Mouse (Mus musculus) hindbrain, embryonic 13.5 days (tissue): ENCODE data around the gene Noxred1. TPM values are rescaled to one million over a fixed set of nuclear protein-coding genes. Genes with fewer than 3 reads are reported as not detected.
"Not testable (repeated sequence)": the region's sequence is repeated elsewhere in the genome, so short reads cannot be mapped to it uniquely, and the experiment has no call there.

ENCODE experiments used
- ATAC-seq: fragments of 200-750 bp; cut with Nextera tagmentation; 2 replicates; pipeline ENCODE4 v1.8.0; 2017; ENCODE audit warnings: moderate TSS enrichment; ENCODE audit not compliant: low FRiP score
- H3K27ac ChIP-seq: fragments of 300-500 bp; sonication (generic); 2 replicates; pipeline ENCODE4 v1.5.1; 2015; ENCODE audit warnings: inconsistent platforms, mild to moderate bottlenecking, moderate library complexity
- H3K27me3 ChIP-seq: fragments of 300-500 bp; sonication (generic); 2 replicates; pipeline ENCODE4 v1.6.1; 2015; ENCODE audit warnings: mild to moderate bottlenecking, inconsistent platforms
- H3K36me3 ChIP-seq: fragments of 300-500 bp; sonication (generic); 2 replicates; pipeline ENCODE4 v1.6.1; 2015; ENCODE audit warnings: mild to moderate bottlenecking, inconsistent platforms
- H3K4me1 ChIP-seq: fragments of 300-500 bp; sonication (generic); replicated peaks from 2 replicates; pipeline ENCODE4 v1.6.1; 2015; ENCODE audit warnings: inconsistent platforms
- H3K4me2 ChIP-seq: fragments of 300-500 bp; sonication (generic); 2 replicates; pipeline ENCODE4 v1.6.1; 2015; ENCODE audit warnings: inconsistent platforms, mild to moderate bottlenecking, moderate library complexity
- H3K4me3 ChIP-seq: fragments of 300-500 bp; sonication (generic); 2 replicates; pipeline ENCODE4 v1.5.1; 2015; ENCODE audit warnings: mild to moderate bottlenecking, inconsistent platforms
- H3K9ac ChIP-seq: fragments of 300-500 bp; sonication (generic); 2 replicates; pipeline ENCODE4 v1.6.1; 2015; ENCODE audit warnings: mild to moderate bottlenecking, inconsistent platforms
- H3K9me3 ChIP-seq: fragments of 300-500 bp; sonication (generic); 2 replicates; pipeline ENCODE4 v1.6.1; 2016; ENCODE audit warnings: inconsistent platforms
- WGBS: fragments of 180-500 bp; shearing (Covaris S2); methylation state at CpG from one replicate; pipeline ENCODE4 v1.1.7; 2015; 5-methylcytosine and 5-hydroxymethylcytosine counted together
- polyA plus RNA-seq: library from polyadenylated mRNA; unstranded; fragments of >200 nt; fragmentation: Nextera tagmentation; extraction: Ambion mirVana; gene quantifications from 2 replicates; pipeline ENCODE4 v1.2.1, GENCODE M21; 2015

The Noxred1 gene
- polyA plus RNA-seq = 1.6 and 2.1 TPM in 2 replicates

GRCm38 (mm10) chr12:87238632-87239031 is at the start of gene Noxred1:
Gene Noxred1, minus strand, starts transcription at chr12:87238732.
- Histone ChIP-seq H3K4me1 (no peaks in the 10 kb centered on the region), H3K9me3 (no peaks in the 10 kb centered on the region), H3K27ac (no peak within 1 kb of the TSS), H3K27me3 (no peaks in the 10 kb centered on the region), H3K36me3 (peaks cover 56% of the 10 kb centered on the region), H3K9ac (no peak within 1 kb of the TSS), H3K4me2 (no peak within 1 kb of the TSS), H3K4me3 (no peak within 1 kb of the TSS)
- ATAC-seq = no peak
- WGBS = 100% methylated on average over 1 of the region's 1 CpGs

- no peak for ATAC-seq
These were observed 46.2 kb upstream of the Noxred1 start for GRCm38 (mm10) chr12:87284726-87285125.

DNA sequence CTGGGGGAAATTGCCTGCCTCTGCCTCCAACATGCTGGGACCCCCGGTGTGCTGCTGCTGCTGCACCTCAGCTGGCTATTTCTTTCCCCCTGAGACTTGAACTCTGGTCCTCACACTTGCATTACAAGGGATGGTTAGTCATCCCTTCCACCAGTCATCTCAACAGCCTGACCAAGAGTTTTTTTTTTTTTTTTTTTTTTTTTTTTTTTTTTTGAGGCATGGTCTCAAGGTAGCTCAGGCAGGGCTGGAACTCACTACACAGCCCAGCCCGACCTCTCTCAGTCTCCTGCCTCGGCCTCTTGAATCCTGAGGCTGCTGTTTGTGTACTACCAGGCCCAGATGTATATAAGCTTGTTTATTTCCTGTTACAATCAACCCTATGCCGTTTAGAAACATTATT is 45.7 kb upstream of the Noxred1 start:
- no peak for ATAC-seq
- Histone ChIP-seq H3K27me3 (no peaks in the 10 kb centered on the region), H3K4me2 (no peak overlapping the region), H3K9ac (no peak overlapping the region), H3K36me3 (no peaks in the 10 kb centered on the region), H3K9me3 (no peaks in the 10 kb centered on the region), H3K27ac (no peak overlapping the region), H3K4me1 (no peaks in the 10 kb centered on the region), H3K4me3 (no peak overlapping the region)
- 92% methylated on average over 4 of the region's 4 CpGs for WGBS

More at GRCm38 (mm10) chr12:87284726-87285125, 46.2 kb upstream of the Noxred1 start:
- no peaks in the 10 kb centered on the region for H3K9me3 ChIP-seq
- H3K36me3 ChIP-seq = no peaks in the 10 kb centered on the region
- H3K4me1 ChIP-seq = no peaks in the 10 kb centered on the region
- no peak overlapping the region for H3K9ac ChIP-seq
- WGBS = 94% methylated on average over 5 of the region's 5 CpGs
- no peak overlapping the region for H3K4me3 ChIP-seq
- H3K27me3 ChIP-seq = no peaks in the 10 kb centered on the region
- no peak overlapping the region for H3K27ac ChIP-seq
- no peak overlapping the region for H3K4me2 ChIP-seq

DNA sequence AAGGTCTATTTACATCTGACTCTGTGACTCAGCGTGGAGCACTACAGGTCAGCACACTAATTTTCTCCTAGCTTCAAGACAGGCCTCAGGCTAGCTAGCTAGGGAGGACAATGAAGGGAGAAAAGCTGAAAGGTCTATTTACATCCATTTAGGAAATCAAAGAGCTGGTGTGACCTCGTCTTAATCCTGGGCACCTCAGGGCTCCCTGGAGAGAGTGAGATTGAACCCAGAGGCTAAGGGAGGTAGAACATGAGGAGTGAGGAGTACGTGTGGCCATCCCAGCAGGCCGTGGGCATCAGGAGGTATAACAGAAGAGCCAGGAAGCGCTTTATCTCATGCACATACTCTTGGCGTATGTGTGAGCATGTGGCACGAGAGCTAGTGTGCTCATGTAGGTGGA is 45.2 kb upstream of the Noxred1 start:
- Histone ChIP-seq H3K9me3 (no peaks in the 10 kb centered on the region), H3K4me3 (no peak overlapping the region), H3K36me3 (no peaks in the 10 kb centered on the region), H3K27me3 (no peaks in the 10 kb centered on the region), H3K4me2 (no peak overlapping the region), H3K27ac (no peak overlapping the region), H3K4me1 (no peaks in the 10 kb centered on the region), H3K9ac (no peak overlapping the region)
- WGBS = 62% methylated on average over 7 of the region's 7 CpGs
- ATAC-seq = no peak

DNA sequence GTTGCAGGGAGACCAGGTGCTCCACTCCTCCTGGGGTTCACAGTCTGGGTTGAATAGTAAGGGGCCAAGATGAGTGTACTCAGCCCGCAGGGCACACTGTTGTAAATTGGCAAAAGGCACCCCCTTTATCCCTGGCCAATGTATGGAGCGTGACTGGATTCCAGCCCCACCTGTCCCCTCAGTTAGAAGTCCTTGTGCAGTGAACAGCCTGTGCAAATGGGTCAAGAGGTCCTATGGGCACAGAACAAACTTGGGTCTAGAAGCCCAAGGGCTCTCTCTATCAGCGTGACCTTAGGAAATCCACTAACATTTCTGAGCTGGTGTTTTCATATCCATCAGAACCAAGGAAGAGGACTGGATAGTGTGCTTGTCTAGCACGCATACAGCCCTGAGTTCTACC is 44.2 kb upstream of the Noxred1 start:
- ATAC-seq = no peak
- Histone ChIP-seq H3K4me2 (no peak overlapping the region), H3K36me3 (no peaks in the 10 kb centered on the region), H3K27ac (no peak overlapping the region), H3K4me3 (no peak overlapping the region), H3K4me1 (no peaks in the 10 kb centered on the region), H3K27me3 (no peaks in the 10 kb centered on the region), H3K9me3 (no peaks in the 10 kb centered on the region), H3K9ac (no peak overlapping the region)
- WGBS = 94% methylated on average over 4 of the region's 4 CpGs

DNA sequence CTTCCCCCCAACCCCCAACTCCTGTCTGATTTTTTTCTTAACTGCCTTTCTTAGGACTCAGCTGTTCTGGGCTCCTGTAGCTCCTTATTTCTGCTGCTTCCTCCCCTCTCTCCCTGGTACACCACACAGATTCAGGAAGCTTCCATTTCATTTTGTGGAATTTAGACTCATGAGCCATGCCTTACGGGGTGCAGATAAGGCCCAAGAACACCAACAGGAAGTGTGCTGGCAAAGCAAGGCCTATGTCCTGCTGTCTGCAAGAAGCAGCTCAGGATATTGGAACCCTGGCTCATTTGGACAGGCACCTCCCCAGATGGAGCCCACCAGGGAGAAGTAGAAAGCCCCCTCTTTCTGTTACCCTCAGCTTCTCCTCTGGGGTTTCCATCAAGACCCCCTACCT is 43.2 kb upstream of the Noxred1 start:
- no peak overlapping the region for H3K27ac ChIP-seq
- H3K4me3 ChIP-seq = no peak overlapping the region
- H3K9ac ChIP-seq = no peak overlapping the region
- WGBS = 83% methylated on average over 1 of the region's 1 CpGs
- ATAC-seq = no peak
- H3K9me3 ChIP-seq = no peaks in the 10 kb centered on the region
- H3K4me2 ChIP-seq = no peak overlapping the region
- no peaks in the 10 kb centered on the region for H3K4me1 ChIP-seq
- no peaks in the 10 kb centered on the region for H3K27me3 ChIP-seq
- H3K36me3 ChIP-seq = peaks cover under 1% of the 10 kb centered on the region; the same call in 1 of the 2 replicates

GRCm38 (mm10) chr12:87279879-87280278 is 41.3 kb upstream of the Noxred1 start:
- no peaks in the 10 kb centered on the region for H3K4me1 ChIP-seq
- H3K9ac ChIP-seq = no peak overlapping the region
- 45% methylated on average over 14 of the region's 14 CpGs for WGBS
- H3K4me3 ChIP-seq = no peak overlapping the region
- no peaks in the 10 kb centered on the region for H3K27me3 ChIP-seq
- H3K36me3 ChIP-seq = peaks cover 19% of the 10 kb centered on the region
- no peak for ATAC-seq
- H3K27ac ChIP-seq = no peak overlapping the region
- no peak overlapping the region for H3K4me2 ChIP-seq
- H3K9me3 ChIP-seq = no peaks in the 10 kb centered on the region

DNA sequence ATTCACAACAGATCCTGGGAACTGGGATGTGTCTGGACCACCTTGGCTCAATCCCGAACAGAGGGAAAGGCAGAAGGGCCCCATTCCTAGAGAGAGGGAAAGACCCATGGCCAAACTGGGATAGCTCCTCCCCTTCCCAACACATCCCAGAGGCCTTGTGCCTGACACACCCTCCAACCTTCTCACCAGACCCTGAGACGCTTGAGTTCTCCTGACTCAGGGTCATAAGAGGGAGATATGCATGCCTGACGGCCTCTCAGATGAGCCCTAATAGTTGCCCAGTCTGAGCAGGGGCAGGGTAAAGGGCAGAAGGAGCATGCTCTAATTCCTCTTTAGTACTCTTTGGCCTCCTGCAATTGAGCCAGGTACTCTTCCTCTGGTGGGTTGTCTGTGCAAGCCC is 40.8 kb upstream of the Noxred1 start:
- no peaks in the 10 kb centered on the region for H3K27me3 ChIP-seq
- H3K4me3 ChIP-seq = no peak overlapping the region
- H3K4me1 ChIP-seq = no peaks in the 10 kb centered on the region
- H3K9ac ChIP-seq = no peak overlapping the region
- H3K9me3 ChIP-seq = no peaks in the 10 kb centered on the region
- 0 out of 2 replicates have a peak, but pooled peaks have one; percentile 34 for ATAC-seq
- no peak overlapping the region for H3K4me2 ChIP-seq
- H3K36me3 ChIP-seq = peaks cover 24% of the 10 kb centered on the region
- H3K27ac ChIP-seq = no peak overlapping the region
- 76% methylated on average over 3 of the region's 3 CpGs for WGBS

- Histone ChIP-seq H3K9ac (no peak overlapping the region), H3K27ac (no peak overlapping the region), H3K4me3 (no peak overlapping the region), H3K9me3 (no peaks in the 10 kb centered on the region), H3K36me3 (peaks cover 35% of the 10 kb centered on the region), H3K4me2 (no peak overlapping the region), H3K4me1 (no peaks in the 10 kb centered on the region), H3K27me3 (no peaks in the 10 kb centered on the region)
- ATAC-seq = no peak
- WGBS = 30% methylated on average over 6 of the region's 6 CpGs
These were observed 39.7 kb upstream of the Noxred1 start for GRCm38 (mm10) chr12:87278118-87278730.

GRCm38 (mm10) chr12:87277251-87277650 is 38.7 kb upstream of the Noxred1 start:
- not testable (repeated sequence) for ATAC-seq, H3K4me2 ChIP-seq, H3K9me3 ChIP-seq, H3K4me3 ChIP-seq, H3K4me1 ChIP-seq, H3K27ac ChIP-seq, H3K9ac ChIP-seq, H3K27me3 ChIP-seq
- peaks cover 45% of the 10 kb centered on the region for H3K36me3 ChIP-seq
- 86% methylated on average over 4 of the region's 4 CpGs for WGBS

DNA sequence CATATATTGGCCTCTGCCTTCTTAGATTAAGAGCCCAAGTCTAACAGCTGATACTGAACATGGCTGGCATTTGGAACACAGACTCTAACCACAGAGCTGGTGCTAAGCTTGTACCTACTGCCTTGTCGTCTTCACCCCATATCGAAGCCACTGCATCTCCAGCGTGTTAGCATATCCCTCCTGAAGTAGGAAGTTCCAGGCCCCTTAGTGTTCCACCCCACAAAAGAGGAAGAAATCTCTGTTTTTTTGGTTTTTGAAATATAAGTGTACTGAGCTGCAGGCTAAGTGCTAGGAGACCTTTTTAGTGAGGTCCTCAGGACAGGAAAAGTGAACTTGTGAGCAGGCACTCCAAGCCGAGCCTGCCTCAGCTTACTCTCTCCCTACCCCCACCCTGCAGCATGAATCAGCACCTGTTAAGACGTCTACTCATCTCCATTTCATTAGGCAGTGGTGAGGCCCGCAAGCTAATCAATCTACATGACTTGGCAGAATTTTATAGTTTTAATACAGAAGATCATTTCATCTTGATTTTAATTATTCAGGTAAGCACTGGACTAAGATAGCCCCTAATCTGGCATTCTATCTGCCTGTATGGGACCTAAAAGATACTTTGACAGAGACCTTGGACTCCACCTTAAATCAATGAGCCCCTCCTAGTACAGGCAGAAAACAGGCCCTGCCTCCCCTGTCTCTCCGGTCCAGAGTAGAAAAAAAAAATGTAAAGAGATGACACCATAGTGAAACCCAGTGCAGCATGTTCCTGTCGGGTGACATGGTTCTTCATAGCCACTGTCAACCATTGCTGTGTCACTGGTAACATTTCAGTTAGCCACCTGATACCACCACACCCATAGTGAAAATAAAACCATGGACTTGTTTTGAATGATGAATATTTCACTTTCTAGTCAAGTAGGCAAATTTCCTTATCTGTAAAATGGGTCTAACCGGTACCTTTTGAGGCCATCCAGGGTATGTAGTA is 36.6 kb upstream of the Noxred1 start:
- Histone ChIP-seq H3K4me1 (no peaks in the 10 kb centered on the region), H3K27me3 (no peaks in the 10 kb centered on the region), H3K27ac (no peak overlapping the region), H3K4me2 (no peak overlapping the region), H3K36me3 (peaks cover 66% of the 10 kb centered on the region), H3K9me3 (no peaks in the 10 kb centered on the region), H3K4me3 (no peak overlapping the region), H3K9ac (no peak overlapping the region)
- ATAC-seq = no peak
- 90% methylated on average over 9 of the region's 9 CpGs for WGBS

- WGBS = 30% methylated on average over 4 of the region's 4 CpGs
- Histone ChIP-seq H3K9ac (peak overlapping the region; percentile 92), H3K4me2 (peak overlapping the region; percentile 95), H3K27ac (no peak overlapping the region), H3K4me1 (peaks cover 21% of the 10 kb centered on the region), H3K4me3 (peak overlapping the region; percentile 85), H3K27me3 (no peaks in the 10 kb centered on the region), H3K9me3 (no peaks in the 10 kb centered on the region), H3K36me3 (peaks cover 48% of the 10 kb centered on the region)
- ATAC-seq = no peak
These were observed 29.1 kb upstream of the Noxred1 start for GRCm38 (mm10) chr12:87267682-87268081.
